Mouse (Mus musculus) urinary bladder, postnatal 10 days (tissue): ENCODE data around the gene Dpp8.
"Not testable (repeated sequence)": the region's sequence is repeated elsewhere in the genome, so short reads cannot be mapped to it uniquely, and the experiment has no call there.

Experiments
- DNase-seq: peaks from one replicate; pipeline ENCODE4 v3.0.0; 2022; ENCODE audit warnings: low spot score

The Dpp8 gene

GRCm38 (mm10) chr9:65032269-65033108 lies at the start of gene Dpp8:
TSS of gene Dpp8 (plus strand) at chr9:65032414.
- DNase-seq: peak; percentile 72

GRCm38 (mm10) chr9:64985037-64985794 lies 47.0 kb upstream of the Dpp8 start:
- no peak for DNase-seq

GRCm38 (mm10) chr9:64985807-64986206 lies 46.4 kb upstream of the Dpp8 start:
- DNase-seq: no peak

GRCm38 (mm10) chr9:64987651-64988050 lies 44.6 kb upstream of the Dpp8 start:
- DNase-seq: no peak

- no peak for DNase-seq
Observed at GRCm38 (mm10) chr9:64988443-64988842, 43.8 kb upstream of the Dpp8 start.

- DNase-seq: no peak
Observed at GRCm38 (mm10) chr9:64990291-64990690, 41.9 kb upstream of the Dpp8 start.

- DNase-seq: not testable (repeated sequence)
Observed at GRCm38 (mm10) chr9:64995464-64995863, 36.8 kb upstream of the Dpp8 start.

GRCm38 (mm10) chr9:65001481-65001880 lies 30.7 kb upstream of the Dpp8 start:
- DNase-seq: no peak

- DNase-seq: no peak
Observed at GRCm38 (mm10) chr9:65005737-65006136, 26.5 kb upstream of the Dpp8 start.

- no peak for DNase-seq
Observed at GRCm38 (mm10) chr9:65010632-65011031, 21.6 kb upstream of the Dpp8 start.

- no peak for DNase-seq
Observed at GRCm38 (mm10) chr9:65011304-65011703, 20.9 kb upstream of the Dpp8 start.

- no peak for DNase-seq
Observed at GRCm38 (mm10) chr9:65015461-65016222, 16.6 kb upstream of the Dpp8 start.

- no peak for DNase-seq
Observed at GRCm38 (mm10) chr9:65016241-65016977, 15.8 kb upstream of the Dpp8 start.

GRCm38 (mm10) chr9:65016978-65017827 lies 15.0 kb upstream of the Dpp8 start:
- DNase-seq: no peak

- no peak for DNase-seq
Observed at GRCm38 (mm10) chr9:65017896-65018295, 14.3 kb upstream of the Dpp8 start.

GRCm38 (mm10) chr9:65018588-65019121 lies 13.6 kb upstream of the Dpp8 start:
- no peak for DNase-seq

- DNase-seq: no peak
Observed at GRCm38 (mm10) chr9:65019146-65019545, 13.1 kb upstream of the Dpp8 start.

- no peak for DNase-seq
Observed at GRCm38 (mm10) chr9:65020128-65020527, 12.1 kb upstream of the Dpp8 start.

GRCm38 (mm10) chr9:65020991-65021886 lies 11.0 kb upstream of the Dpp8 start, which contains the start of gene Hacd3:
TSS of gene Hacd3 (minus strand) at chr9:65021693.
- DNase-seq: peak; percentile 62
